Mouse (Mus musculus) neural tube, embryonic 11.5 days (tissue): ENCODE results near the gene Nat14. TPM values are rescaled to one million over a fixed set of nuclear protein-coding genes. Genes with fewer than 3 reads are reported as not detected.

Experiments
- ATAC-seq: fragments of 200-750 bp; cut with Nextera tagmentation; 2 replicates; pipeline ENCODE4 v1.8.0; 2017; ENCODE audit warnings: moderate number of reproducible peaks, mild to moderate bottlenecking, moderate TSS enrichment, moderate library complexity; ENCODE audit not compliant: insufficient read depth, low FRiP score, low TSS enrichment
- DNase-seq: peaks from one replicate; pipeline ENCODE4 v3.0.0-alpha.2; 2015; ENCODE audit warnings: low spot score
- H3K27ac ChIP-seq: fragments of 300-500 bp; sonication (generic); 2 replicates; pipeline ENCODE4 v1.5.1; 2014; ENCODE audit warnings: low read depth, mild to moderate bottlenecking, low read length
- H3K27me3 ChIP-seq: fragments of 300-500 bp; sonication (generic); 2 replicates; pipeline ENCODE4 v1.6.1; 2014; ENCODE audit warnings: mild to moderate bottlenecking, low read length, mixed read lengths; ENCODE audit not compliant: control insufficient read depth, insufficient read depth
- H3K36me3 ChIP-seq: fragments of 300-500 bp; sonication (generic); 2 replicates; pipeline ENCODE4 v1.6.1; 2014; ENCODE audit warnings: mild to moderate bottlenecking, low read length, moderate library complexity, mixed read lengths; ENCODE audit not compliant: control insufficient read depth, insufficient read depth
- H3K4me1 ChIP-seq: fragments of 300-500 bp; sonication (generic); 2 replicates; pipeline ENCODE4 v1.6.1; 2014; ENCODE audit warnings: low read length, mixed read lengths; ENCODE audit not compliant: control insufficient read depth, insufficient read depth
- H3K4me2 ChIP-seq: fragments of 300-500 bp; sonication (generic); 2 replicates; pipeline ENCODE4 v1.6.1; 2014; ENCODE audit warnings: low read depth, mild to moderate bottlenecking, moderate library complexity
- H3K4me3 ChIP-seq: fragments of 300-500 bp; sonication (generic); 2 replicates; pipeline ENCODE4 v1.5.1; 2014; ENCODE audit warnings: low read depth, low read length
- H3K9ac ChIP-seq: fragments of 300-500 bp; sonication (generic); 2 replicates; pipeline ENCODE4 v1.6.1; 2014; ENCODE audit warnings: mild to moderate bottlenecking, low read length
- H3K9me3 ChIP-seq: fragments of 300-500 bp; sonication (generic); 2 replicates; pipeline ENCODE4 v1.6.1; 2016; ENCODE audit warnings: low read length; ENCODE audit not compliant: control insufficient read depth
- WGBS: fragments of 180-500 bp; shearing (Covaris S2); extraction: QIAGEN DNeasy Blood & Tissue Kit; methylation state at CpG from one replicate; pipeline ENCODE4 v1.1.7; 2014; 5-methylcytosine and 5-hydroxymethylcytosine counted together
- polyA plus RNA-seq: library from polyadenylated mRNA; unstranded; fragments of >200 nt; fragmentation: Nextera tagmentation; extraction: Ambion mirVana; gene quantifications from 2 replicates; pipeline ENCODE4 v1.2.1, GENCODE M21; 2014

The Nat14 gene
- polyA plus RNA-seq, 1 experiment from 2014 or later: 7.1 TPM

GRCm38 (mm10) chr7:4948386-4948785 lies 26.6 kb downstream of the Nat14 start:
- DNase-seq (no peak), ATAC-seq (no peak)
- Histone ChIP-seq H3K27ac (no peak overlapping the region), H3K4me1 (no peaks in the 10 kb centered on the region), H3K9me3 (no peaks in the 10 kb centered on the region), H3K9ac (no peak overlapping the region), H3K4me2 (no peak overlapping the region), H3K27me3 (no peaks in the 10 kb centered on the region), H3K36me3 (no peaks in the 10 kb centered on the region; the same call in 1 of the 2 replicates), H3K4me3 (no peak overlapping the region)
- 73% methylated on average over 6 of the region's 6 CpGs for WGBS

- DNase-seq (no peak), ATAC-seq (no peak)
Observed at GRCm38 (mm10) chr7:4950561-4951342, 28.9 kb downstream of the Nat14 start.

GRCm38 (mm10) chr7:4953815-4954445 lies 32.1 kb downstream of the Nat14 start:
- DNase-seq: no peak

More at GRCm38 (mm10) chr7:4950561-4951342, 28.9 kb downstream of the Nat14 start:
- no peaks in the 10 kb centered on the region for H3K36me3 ChIP-seq
- WGBS: 88% methylated on average over 19 of the region's 19 CpGs
- no peak overlapping the region for H3K4me2 ChIP-seq
- no peaks in the 10 kb centered on the region for H3K4me1 ChIP-seq
- H3K9ac ChIP-seq: no peak overlapping the region
- H3K9me3 ChIP-seq: no peaks in the 10 kb centered on the region
- H3K27ac ChIP-seq: no peak overlapping the region
- H3K27me3 ChIP-seq: no peaks in the 10 kb centered on the region
- H3K4me3 ChIP-seq: no peak overlapping the region

GRCm38 (mm10) chr7:4957361-4957760 lies 35.5 kb downstream of the Nat14 start:
- Histone ChIP-seq H3K27me3 (no peaks in the 10 kb centered on the region), H3K36me3 (no peaks in the 10 kb centered on the region), H3K4me1 (no peaks in the 10 kb centered on the region), H3K27ac (no peak overlapping the region), H3K4me3 (no peak overlapping the region), H3K9ac (no peak overlapping the region), H3K9me3 (no peaks in the 10 kb centered on the region), H3K4me2 (no peak overlapping the region)
- no peak for ATAC-seq
- WGBS: 87% methylated on average over 10 of the region's 10 CpGs
- no peak for DNase-seq

More at GRCm38 (mm10) chr7:4953815-4954445, 32.1 kb downstream of the Nat14 start:
- Histone ChIP-seq H3K27me3 (no peaks in the 10 kb centered on the region), H3K4me3 (no peak overlapping the region), H3K9me3 (no peaks in the 10 kb centered on the region), H3K27ac (no peak overlapping the region), H3K36me3 (no peaks in the 10 kb centered on the region), H3K4me1 (no peaks in the 10 kb centered on the region), H3K9ac (no peak overlapping the region), H3K4me2 (no peak overlapping the region)
- no peak for ATAC-seq
- WGBS: 24% methylated on average over 10 of the region's 10 CpGs

- no peaks in the 10 kb centered on the region for H3K4me1 ChIP-seq
- H3K27ac ChIP-seq: no peak overlapping the region
- 77% methylated on average over 5 of the region's 5 CpGs for WGBS
- H3K9ac ChIP-seq: no peak overlapping the region
- H3K36me3 ChIP-seq: no peaks in the 10 kb centered on the region
- no peaks in the 10 kb centered on the region for H3K9me3 ChIP-seq
- ATAC-seq (no peak), DNase-seq (no peak)
- H3K4me3 ChIP-seq: no peak overlapping the region
- no peaks in the 10 kb centered on the region for H3K27me3 ChIP-seq
- no peak overlapping the region for H3K4me2 ChIP-seq
Observed at GRCm38 (mm10) chr7:4963527-4963926, 41.7 kb downstream of the Nat14 start.

- no peak within 1 kb of the TSS for H3K4me2 ChIP-seq
- H3K4me1 ChIP-seq: no peaks in the 10 kb centered on the region
- no peak within 1 kb of the TSS for H3K27ac ChIP-seq
- no peak within 1 kb of the TSS for H3K4me3 ChIP-seq
- no peaks in the 10 kb centered on the region for H3K36me3 ChIP-seq
- H3K9me3 ChIP-seq: no peaks in the 10 kb centered on the region
- H3K9ac ChIP-seq: no peak within 1 kb of the TSS
- peak; percentile 60 for DNase-seq
- WGBS: 4% methylated on average over 10 of the region's 10 CpGs
- ATAC-seq: 0 out of 2 replicates have a peak, but pooled peaks have one; percentile 20
- no peaks in the 10 kb centered on the region for H3K27me3 ChIP-seq
Observed at GRCm38 (mm10) chr7:4964272-4964671, 42.4 kb downstream of the Nat14 start, which contains the start of gene Sbk2. Gene Sbk2, minus strand, starts transcription at chr7:4964406.

- no peaks in the 10 kb centered on the region for H3K27me3 ChIP-seq
- no peak overlapping the region for H3K4me3 ChIP-seq
- H3K9ac ChIP-seq: no peak overlapping the region
- H3K4me2 ChIP-seq: no peak overlapping the region
- no peak overlapping the region for H3K27ac ChIP-seq
- ATAC-seq (no peak), DNase-seq (no peak)
- WGBS: 85% methylated on average over 5 of the region's 5 CpGs
- no peaks in the 10 kb centered on the region for H3K36me3 ChIP-seq
- no peaks in the 10 kb centered on the region for H3K4me1 ChIP-seq
- no peaks in the 10 kb centered on the region for H3K9me3 ChIP-seq
Observed at GRCm38 (mm10) chr7:4964988-4965387, 43.2 kb downstream of the Nat14 start.

- no peak for ATAC-seq
- Histone ChIP-seq H3K36me3 (no peaks in the 10 kb centered on the region), H3K27ac (no peak within 1 kb of the TSS), H3K9ac (no peak within 1 kb of the TSS), H3K9me3 (no peaks in the 10 kb centered on the region), H3K27me3 (no peaks in the 10 kb centered on the region), H3K4me2 (no peak within 1 kb of the TSS), H3K4me3 (no peak within 1 kb of the TSS), H3K4me1 (no peaks in the 10 kb centered on the region)
- no peak for DNase-seq
- WGBS: 44% methylated on average over 6 of the region's 6 CpGs
Observed at GRCm38 (mm10) chr7:4971068-4971467, 49.2 kb downstream of the Nat14 start, which contains the start of gene Sbk3. Gene Sbk3, minus strand, starts transcription at chr7:4971168.
